Mouse (Mus musculus) limb, embryonic 13.5 days (tissue): ENCODE data around the gene Hint2. TPM values are rescaled to one million over a fixed set of nuclear protein-coding genes. Genes with fewer than 3 reads are reported as not detected.

ENCODE experiments used
- ATAC-seq: fragments of 200-750 bp; cut with Nextera tagmentation; 2 replicates; pipeline ENCODE4 v1.8.0; 2017; ENCODE audit warnings: low read depth, moderate number of reproducible peaks, moderate TSS enrichment; ENCODE audit not compliant: low FRiP score
- H3K27ac ChIP-seq: fragments of 300-500 bp; sonication (generic); 2 replicates; pipeline ENCODE4 v1.5.1; 2015; ENCODE audit warnings: inconsistent platforms, mild to moderate bottlenecking, moderate library complexity
- H3K27me3 ChIP-seq: fragments of 300-500 bp; sonication (generic); 2 replicates; pipeline ENCODE4 v1.6.1; 2015; ENCODE audit warnings: mild to moderate bottlenecking, inconsistent platforms
- H3K36me3 ChIP-seq: fragments of 300-500 bp; sonication (generic); 2 replicates; pipeline ENCODE4 v1.6.1; 2015; ENCODE audit warnings: inconsistent platforms, mild to moderate bottlenecking, moderate library complexity
- H3K4me1 ChIP-seq: fragments of 300-500 bp; sonication (generic); 2 replicates; pipeline ENCODE4 v1.6.1; 2015; ENCODE audit warnings: inconsistent platforms
- H3K4me2 ChIP-seq: fragments of 300-500 bp; sonication (generic); replicated peaks from 2 replicates; pipeline ENCODE4 v1.6.1; 2015; ENCODE audit warnings: inconsistent platforms, mild to moderate bottlenecking, moderate library complexity
- H3K4me3 ChIP-seq: fragments of 300-500 bp; sonication (generic); 2 replicates; pipeline ENCODE4 v1.5.1; 2015; ENCODE audit warnings: moderate library complexity, mild to moderate bottlenecking, inconsistent platforms
- H3K9ac ChIP-seq: fragments of 300-500 bp; sonication (generic); 2 replicates; pipeline ENCODE4 v1.6.1; 2015; ENCODE audit warnings: mild to moderate bottlenecking, inconsistent platforms
- H3K9me3 ChIP-seq: fragments of 300-500 bp; sonication (generic); 2 replicates; pipeline ENCODE4 v1.6.1; 2016; ENCODE audit warnings: inconsistent platforms
- WGBS: fragments of 180-500 bp; shearing (Covaris S2); methylation state at CpG from one replicate; pipeline ENCODE4 v1.1.7; 2015; 5-methylcytosine and 5-hydroxymethylcytosine counted together
- polyA plus RNA-seq: library from polyadenylated mRNA; unstranded; fragments of >200 nt; fragmentation: Nextera tagmentation; extraction: Ambion mirVana; gene quantifications from 2 replicates; pipeline ENCODE4 v1.2.1, GENCODE M21; 2015

Gene Hint2
- polyA plus RNA-seq, 1 experiment from 2014 or later, result 78.3 TPM

- Histone ChIP-seq H3K4me3 (peak overlapping the region; percentile 25; the same call in 1 of the 2 replicates), H3K36me3 (peaks cover 45% of the 10 kb centered on the region), H3K4me1 (peaks cover 10% of the 10 kb centered on the region), H3K9ac (no peak overlapping the region), H3K4me2 (peak overlapping the region; percentile 55), H3K27ac (no peak overlapping the region), H3K9me3 (peaks cover 8% of the 10 kb centered on the region; the same call in 1 of the 2 replicates), H3K27me3 (no peaks in the 10 kb centered on the region)
- ATAC-seq, result no peak
- 87% methylated on average over 4 of the region's 4 CpGs for WGBS
Observed at GRCm38 (mm10) chr4:43652726-43653125, 3.5 kb downstream of the Hint2 start.

DNA sequence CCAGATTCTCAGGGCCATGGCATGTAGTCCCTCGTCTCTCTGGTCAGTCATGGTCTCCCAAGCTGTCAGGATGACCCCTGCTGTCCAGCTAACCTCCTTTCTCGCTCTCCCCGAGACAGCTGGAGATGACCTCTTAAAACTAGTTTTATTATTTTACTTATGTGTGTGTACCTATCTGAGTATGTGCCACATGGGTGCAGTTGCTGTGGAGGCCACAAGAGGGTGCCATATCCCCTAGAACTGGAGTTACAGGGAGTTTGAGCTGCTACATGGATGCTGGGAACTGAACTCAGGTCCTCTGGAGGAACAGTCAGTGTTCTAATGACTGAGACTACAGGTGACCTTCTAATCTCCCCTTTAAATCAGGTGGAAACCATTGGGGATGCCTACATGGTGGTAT lies 6.5 kb downstream of the Hint2 start:
- Histone ChIP-seq H3K36me3 (peaks cover 72% of the 10 kb centered on the region), H3K4me2 (no peak overlapping the region), H3K27me3 (no peaks in the 10 kb centered on the region), H3K9me3 (peaks cover 8% of the 10 kb centered on the region; the same call in 1 of the 2 replicates), H3K4me3 (no peak overlapping the region), H3K27ac (no peak overlapping the region), H3K4me1 (no peaks in the 10 kb centered on the region; the same call in 1 of the 2 replicates), H3K9ac (no peak overlapping the region)
- whole genome bisulfite sequencing, result 94% methylated on average over 3 of the region's 3 CpGs
- no peak for ATAC-seq

GRCm38 (mm10) chr4:43640491-43640890 lies 15.8 kb downstream of the Hint2 start:
- Histone ChIP-seq H3K9me3 (no peaks in the 10 kb centered on the region), H3K4me3 (no peak overlapping the region), H3K4me1 (no peaks in the 10 kb centered on the region), H3K27me3 (no peaks in the 10 kb centered on the region), H3K27ac (no peak overlapping the region), H3K9ac (no peak overlapping the region), H3K4me2 (no peak overlapping the region), H3K36me3 (peaks cover 42% of the 10 kb centered on the region)
- WGBS, result 83% methylated on average over 6 of the region's 6 CpGs
- no peak for ATAC-seq

GRCm38 (mm10) chr4:43640076-43640475 lies 16.2 kb downstream of the Hint2 start:
- no peak overlapping the region for H3K9ac ChIP-seq
- WGBS, result 68% methylated on average over 9 of the region's 9 CpGs
- no peak for ATAC-seq
- H3K4me1 ChIP-seq, result peaks cover 3% of the 10 kb centered on the region; the same call in 1 of the 2 replicates
- H3K4me3 ChIP-seq, result no peak overlapping the region
- H3K27me3 ChIP-seq, result no peaks in the 10 kb centered on the region
- no peak overlapping the region for H3K27ac ChIP-seq
- peaks cover 39% of the 10 kb centered on the region for H3K36me3 ChIP-seq
- no peak overlapping the region for H3K4me2 ChIP-seq
- H3K9me3 ChIP-seq, result no peaks in the 10 kb centered on the region

- no peaks in the 10 kb centered on the region for H3K9me3 ChIP-seq
- peaks cover 36% of the 10 kb centered on the region for H3K4me1 ChIP-seq
- H3K4me2 ChIP-seq, result no peak overlapping the region
- H3K27me3 ChIP-seq, result peaks cover 9% of the 10 kb centered on the region; the same call in 1 of the 2 replicates
- WGBS, result 79% methylated on average over 6 of the region's 6 CpGs
- no peak overlapping the region for H3K4me3 ChIP-seq
- H3K36me3 ChIP-seq, result peaks cover 10% of the 10 kb centered on the region
- H3K27ac ChIP-seq, result no peak overlapping the region
- no peak for ATAC-seq
- no peak overlapping the region for H3K9ac ChIP-seq
Observed at GRCm38 (mm10) chr4:43636751-43637150, 19.5 kb downstream of the Hint2 start.

DNA sequence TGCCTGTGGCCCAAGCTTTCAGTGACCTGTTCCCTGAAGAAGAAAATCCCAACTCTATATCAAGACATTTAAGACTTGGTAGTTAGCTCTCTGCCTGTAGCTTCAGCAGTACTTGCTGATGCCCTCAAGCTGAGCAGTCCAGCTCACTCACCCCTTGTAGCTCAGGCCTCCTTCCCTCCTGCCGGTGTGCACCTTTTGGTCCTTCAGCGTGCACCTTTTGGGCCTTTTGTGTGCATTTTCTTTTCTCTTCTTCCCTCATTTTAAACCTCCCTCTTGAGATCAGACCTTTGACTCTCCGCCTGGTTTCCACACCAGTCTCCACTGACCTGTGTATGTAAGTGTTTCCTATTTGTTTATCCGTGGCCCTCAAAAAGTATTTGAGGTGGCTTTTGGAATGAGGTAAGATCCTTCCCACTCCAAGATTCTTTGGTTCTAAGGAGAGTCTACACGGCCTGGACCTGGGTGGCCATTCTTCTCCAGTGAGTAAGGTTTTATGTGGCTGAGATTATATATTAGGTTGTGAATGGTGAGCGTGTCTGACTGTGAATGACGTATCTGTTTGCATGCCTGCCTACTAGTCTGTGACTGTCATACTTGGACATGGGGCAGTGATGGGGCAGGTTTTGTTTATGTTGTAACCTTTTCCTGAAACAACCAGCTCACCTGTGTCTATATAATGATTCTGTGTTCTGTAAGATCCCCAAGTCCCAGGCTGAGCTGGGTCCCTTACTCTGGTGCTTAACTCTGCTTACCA lies 21.5 kb downstream of the Hint2 start:
- Histone ChIP-seq H3K4me2 (peak overlapping the region; percentile 94; the same call in 1 of the 2 replicates), H3K36me3 (no peaks in the 10 kb centered on the region), H3K9ac (no peak overlapping the region), H3K27ac (no peak overlapping the region), H3K4me1 (peaks cover 45% of the 10 kb centered on the region), H3K4me3 (no peak overlapping the region), H3K9me3 (no peaks in the 10 kb centered on the region), H3K27me3 (peaks cover 9% of the 10 kb centered on the region; the same call in 1 of the 2 replicates)
- no peak for ATAC-seq
- 86% methylated on average over 7 of the region's 7 CpGs for WGBS

DNA sequence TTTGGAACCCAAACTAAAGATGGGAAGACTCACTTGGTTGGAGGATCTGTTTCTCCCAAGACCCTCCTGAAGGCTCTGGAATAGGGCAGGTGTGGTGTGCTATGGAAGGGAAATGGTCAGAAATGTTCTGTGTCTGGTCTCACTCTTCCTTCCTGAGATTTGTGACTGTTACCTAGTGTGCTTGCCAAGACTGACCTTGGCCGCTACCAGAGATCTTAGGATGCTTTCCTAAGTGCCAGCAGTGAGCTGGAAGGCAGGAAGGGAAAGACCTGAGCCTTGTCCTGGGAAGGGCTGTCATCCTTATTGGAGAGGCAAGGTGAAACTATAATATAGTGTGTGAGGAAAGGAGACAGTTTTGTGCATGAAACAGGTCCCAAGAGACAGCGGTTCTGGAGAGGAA lies 22.5 kb downstream of the Hint2 start:
- no peak overlapping the region for H3K27ac ChIP-seq
- WGBS, result 87% methylated on average over 2 of the region's 2 CpGs
- H3K9me3 ChIP-seq, result no peaks in the 10 kb centered on the region
- H3K4me3 ChIP-seq, result no peak overlapping the region
- H3K4me1 ChIP-seq, result peaks cover 45% of the 10 kb centered on the region
- H3K36me3 ChIP-seq, result no peaks in the 10 kb centered on the region
- ATAC-seq, result no peak
- peak overlapping the region; percentile 94 for H3K4me2 ChIP-seq
- H3K27me3 ChIP-seq, result peaks cover 9% of the 10 kb centered on the region; the same call in 1 of the 2 replicates
- peak overlapping the region; percentile 36; the same call in 1 of the 2 replicates for H3K9ac ChIP-seq

GRCm38 (mm10) chr4:43633296-43633695 lies 23.0 kb downstream of the Hint2 start:
- WGBS, result 71% methylated on average over 8 of the region's 8 CpGs
- Histone ChIP-seq H3K27ac (no peak overlapping the region), H3K4me2 (peak overlapping the region; percentile 94), H3K9ac (peak overlapping the region; percentile 97), H3K4me3 (peak overlapping the region; percentile 73), H3K36me3 (no peaks in the 10 kb centered on the region), H3K4me1 (peaks cover 45% of the 10 kb centered on the region), H3K9me3 (no peaks in the 10 kb centered on the region), H3K27me3 (peaks cover 9% of the 10 kb centered on the region; the same call in 1 of the 2 replicates)
- ATAC-seq, result no peak

GRCm38 (mm10) chr4:43631956-43632920 lies 24.0 kb downstream of the Hint2 start:
- Histone ChIP-seq H3K4me2 (peak overlapping the region; percentile 94), H3K4me1 (peaks cover 45% of the 10 kb centered on the region), H3K27me3 (peaks cover 9% of the 10 kb centered on the region; the same call in 1 of the 2 replicates), H3K27ac (peak overlapping the region; percentile 76), H3K4me3 (peak overlapping the region; percentile 73), H3K9me3 (no peaks in the 10 kb centered on the region), H3K36me3 (no peaks in the 10 kb centered on the region), H3K9ac (peak overlapping the region; percentile 97)
- 0 out of 2 replicates have a peak, but pooled peaks have one; percentile 25 for ATAC-seq
- WGBS, result 49% methylated on average over 42 of the region's 42 CpGs

GRCm38 (mm10) chr4:43631046-43631955 lies 25.0 kb downstream of the Hint2 start, which contains the start of gene Npr2:
Gene Npr2, plus strand, starts transcription at chr4:43631935.
- H3K27ac ChIP-seq, result peak within 1 kb of the TSS; percentile 76
- WGBS, result under 1% methylated on average over 66 of the region's 70 CpGs
- H3K9me3 ChIP-seq, result 0 out of 2 replicates have a peak, but pooled peaks cover 1% of the 10 kb centered on the region
- H3K9ac ChIP-seq, result peak within 1 kb of the TSS; percentile 97
- peak; percentile 40 for ATAC-seq
- no peaks in the 10 kb centered on the region for H3K36me3 ChIP-seq
- peaks cover 45% of the 10 kb centered on the region for H3K4me1 ChIP-seq
- peak within 1 kb of the TSS; percentile 94 for H3K4me2 ChIP-seq
- H3K4me3 ChIP-seq, result peak within 1 kb of the TSS; percentile 73
- H3K27me3 ChIP-seq, result peaks cover 9% of the 10 kb centered on the region; the same call in 1 of the 2 replicates

DNA sequence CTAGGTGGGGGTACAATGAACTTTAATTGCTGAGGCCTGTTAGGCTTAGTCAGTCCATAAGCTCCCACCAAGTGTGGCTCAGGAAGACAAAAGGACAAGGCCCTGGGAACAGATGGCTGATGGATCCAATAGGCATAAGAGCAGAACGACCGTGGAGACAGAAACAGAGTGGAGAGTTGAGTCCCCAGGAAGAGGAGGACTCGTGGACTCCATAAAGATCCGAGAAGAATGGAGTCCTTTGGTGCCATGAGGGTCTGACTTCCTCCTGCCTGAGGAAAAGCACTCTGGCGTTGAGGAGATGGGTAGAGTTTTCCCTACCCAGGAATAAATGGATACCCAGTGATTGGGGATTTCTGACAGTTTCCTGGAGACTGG lies 25.6 kb downstream of the Hint2 start:
- WGBS, result 24% methylated on average over 5 of the region's 5 CpGs
- peaks cover 9% of the 10 kb centered on the region; the same call in 1 of the 2 replicates for H3K27me3 ChIP-seq
- H3K9ac ChIP-seq, result peak overlapping the region; percentile 97
- peaks cover 45% of the 10 kb centered on the region for H3K4me1 ChIP-seq
- ATAC-seq, result peak; percentile 10; the same call in 1 of the 2 replicates
- H3K4me2 ChIP-seq, result peak overlapping the region; percentile 94
- H3K9me3 ChIP-seq, result peaks cover 3% of the 10 kb centered on the region; the same call in 1 of the 2 replicates
- no peaks in the 10 kb centered on the region for H3K36me3 ChIP-seq
- peak overlapping the region; percentile 76; the same call in 1 of the 2 replicates for H3K27ac ChIP-seq
- H3K4me3 ChIP-seq, result peak overlapping the region; percentile 73
